Mouse (Mus musculus): ENCODE results near the gene Lins1.

DNA sequence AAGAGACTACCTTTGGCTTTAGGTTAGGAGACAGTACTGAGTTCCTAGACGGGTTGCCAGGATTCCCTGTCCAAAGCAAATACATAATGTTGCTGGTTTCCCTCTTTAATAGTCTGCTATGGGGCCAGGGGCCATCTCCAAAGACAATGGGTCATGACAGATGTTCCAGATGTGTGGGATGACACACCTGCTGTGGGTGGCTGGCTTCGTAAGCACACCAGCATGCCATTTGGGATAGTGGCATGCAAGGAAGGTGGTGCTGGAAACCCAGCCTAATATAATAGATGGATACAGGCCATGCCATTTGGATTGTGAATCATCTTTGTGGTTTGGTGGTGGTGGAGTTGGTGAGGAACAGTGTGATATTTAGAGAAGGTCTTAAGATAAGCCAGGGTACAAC, 39.5 kb downstream of the Lins1 start:
- no peak for TF ChIP-seq CTCF (IDR thresholded peaks at IDR 0.05; ENCODE audit: control insufficient read depth, insufficient read depth, insufficient replicate concordance, low read depth, low read length)
- TF ChIP-seq POLR2A (IDR thresholded peaks at IDR 0.05; ENCODE audit: control insufficient read depth, low read depth, low read length), result no peak
